Mouse (Mus musculus): ENCODE measurements around the gene Stard13. TPM values are rescaled to one million over a fixed set of nuclear protein-coding genes. Genes with fewer than 3 reads are reported as not detected.
A peak's percentile ranks its signal among the peaks of the same experiment; 100 is the strongest.

Gene Stard13
- polyA plus RNA-seq, 1 experiment from 2014 or later = 3.4 TPM

DNA sequence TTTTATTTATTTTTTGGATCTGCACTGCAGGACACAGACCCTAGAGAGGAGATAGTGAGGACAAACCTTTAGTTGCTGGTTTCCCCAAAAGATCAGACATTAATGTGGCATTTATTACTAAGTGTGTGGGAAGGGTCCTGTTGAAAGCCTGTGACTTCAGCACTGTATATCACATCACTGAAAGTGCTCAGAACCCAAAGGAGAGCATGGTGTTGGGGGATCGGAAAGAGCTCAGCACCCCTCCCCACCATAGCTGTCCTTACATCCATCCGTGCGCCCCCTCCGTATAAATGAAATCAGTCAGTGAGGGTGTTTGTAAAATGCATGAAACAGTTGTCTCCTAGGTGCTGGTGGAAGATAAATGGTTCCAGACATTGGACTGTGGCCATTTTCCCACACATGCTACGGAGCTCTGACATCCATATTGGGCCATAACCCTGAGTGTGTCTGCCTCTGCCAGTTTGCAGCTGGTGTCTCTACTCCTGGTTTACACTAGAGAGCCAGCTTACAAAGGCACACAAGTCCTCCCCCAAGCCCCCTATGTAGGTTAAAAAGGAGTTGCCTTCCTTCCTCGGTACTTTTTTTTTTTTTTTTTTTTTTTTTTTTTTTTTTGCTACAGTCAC, 107.5 kb downstream of the Stard13 start:
- 86% methylated on average over 6 of the region's 6 CpGs for WGBS

DNA sequence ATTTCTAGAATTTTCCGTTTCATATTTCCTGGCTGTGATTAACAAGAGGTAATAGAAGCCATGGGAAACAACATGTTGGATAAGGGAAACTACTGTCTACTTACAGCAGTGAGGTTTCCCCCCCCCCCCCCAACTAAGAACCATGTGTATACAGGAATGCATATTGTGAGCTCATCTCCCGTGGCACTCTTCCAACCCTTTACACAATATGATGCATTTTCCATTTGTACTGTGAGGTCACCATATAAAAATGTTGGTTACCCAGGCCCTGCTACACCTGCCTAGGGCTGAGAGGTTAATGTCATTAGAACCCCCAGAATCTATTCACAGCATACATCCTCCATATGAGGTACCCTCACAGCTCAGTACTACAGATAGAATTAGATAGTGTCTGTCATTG, 115.8 kb downstream of the Stard13 start:
- DNase-seq (ENCODE audit: low spot score) = no peak
- H3K36me3 ChIP-seq = no peaks in the 10 kb centered on the region
- 91% methylated on average over 2 of the region's 2 CpGs for WGBS
- no peaks in the 10 kb centered on the region for H3K4me1 ChIP-seq (replicated peaks)
- H3K9me3 ChIP-seq = no peaks in the 10 kb centered on the region
- H3K4me3 ChIP-seq = no peak overlapping the region
- H3K27ac ChIP-seq = no peak overlapping the region
- H3K27me3 ChIP-seq (ENCODE audit: insufficient read depth, poor library complexity, severe bottlenecking) = no peaks in the 10 kb centered on the region

More for the DNA sequence above, 107.5 kb downstream of the Stard13 start:
- Histone ChIP-seq H3K4me1 (replicated peaks) (0 out of 2 replicates have a peak, but pooled peaks cover 7% of the 10 kb centered on the region), H3K27ac (no peak overlapping the region), H3K36me3 (no peaks in the 10 kb centered on the region), H3K27me3 (ENCODE audit: insufficient read depth, poor library complexity, severe bottlenecking) (no peaks in the 10 kb centered on the region), H3K4me3 (no peak overlapping the region), H3K9me3 (no peaks in the 10 kb centered on the region)
- DNase-seq (ENCODE audit: low spot score) = no peak

DNA sequence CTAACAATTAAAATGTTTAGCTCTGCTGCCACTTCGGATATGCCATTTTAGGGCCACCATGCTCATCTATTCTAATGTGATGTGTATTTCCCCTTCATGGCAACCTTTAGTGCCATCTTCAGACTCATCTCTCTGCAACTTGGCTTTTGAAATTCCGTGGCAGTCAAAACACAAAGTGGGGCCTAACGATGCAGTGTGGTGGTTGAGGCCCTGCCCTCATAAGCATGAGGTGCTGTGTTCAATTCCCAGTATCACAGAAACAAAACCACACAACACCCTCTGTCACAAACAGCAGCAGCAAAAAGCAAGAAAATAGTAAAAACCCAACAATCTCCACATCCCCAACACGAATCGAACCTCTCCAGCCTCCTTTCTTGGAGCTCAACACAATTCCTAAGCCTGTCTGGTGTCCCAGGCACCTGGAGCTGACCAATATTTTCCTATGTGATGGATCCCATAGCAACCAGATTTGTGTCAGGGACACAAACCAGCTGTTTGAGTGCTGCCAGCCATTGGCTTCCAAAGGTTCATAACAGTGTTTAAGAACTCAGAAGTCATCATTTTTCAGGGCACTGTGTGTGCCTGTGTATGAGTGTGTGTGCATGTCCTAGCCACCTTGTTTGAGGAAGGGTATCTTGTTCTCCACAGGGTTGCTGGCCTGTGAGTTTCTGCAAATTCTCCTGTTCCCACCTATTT, 117.3 kb downstream of the Stard13 start:
- H3K27me3 ChIP-seq (ENCODE audit: insufficient read depth, poor library complexity, severe bottlenecking) = no peaks in the 10 kb centered on the region
- no peaks in the 10 kb centered on the region for H3K9me3 ChIP-seq
- WGBS = 89% methylated on average over 5 of the region's 5 CpGs
- no peaks in the 10 kb centered on the region for H3K4me1 ChIP-seq (replicated peaks)
- H3K27ac ChIP-seq = no peak overlapping the region
- DNase-seq (ENCODE audit: low spot score) = no peak
- no peaks in the 10 kb centered on the region for H3K36me3 ChIP-seq
- no peak overlapping the region for H3K4me3 ChIP-seq

DNA sequence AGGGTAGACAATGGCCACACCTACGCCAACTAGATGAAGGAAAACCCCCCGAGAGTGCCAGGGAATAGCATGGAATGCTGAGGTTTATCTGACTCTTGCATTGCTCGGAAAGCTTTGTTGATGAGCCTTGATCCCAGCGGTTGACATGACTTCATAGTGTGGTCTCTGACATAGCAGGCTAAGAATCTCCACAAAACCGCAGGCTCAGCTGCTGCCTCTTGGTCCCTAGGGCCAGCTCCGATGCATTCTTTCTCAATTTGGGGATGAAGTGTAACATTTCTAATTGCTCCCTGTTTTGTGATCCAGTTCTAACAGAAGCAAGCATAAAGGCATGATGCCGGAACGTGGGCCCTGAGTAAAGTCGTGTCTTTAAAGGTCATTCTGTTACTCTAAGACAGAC, 120.9 kb downstream of the Stard13 start:
- H3K27me3 ChIP-seq (ENCODE audit: insufficient read depth, poor library complexity, severe bottlenecking) = no peaks in the 10 kb centered on the region
- 88% methylated on average over 9 of the region's 9 CpGs for WGBS
- H3K4me3 ChIP-seq = no peak overlapping the region

DNA sequence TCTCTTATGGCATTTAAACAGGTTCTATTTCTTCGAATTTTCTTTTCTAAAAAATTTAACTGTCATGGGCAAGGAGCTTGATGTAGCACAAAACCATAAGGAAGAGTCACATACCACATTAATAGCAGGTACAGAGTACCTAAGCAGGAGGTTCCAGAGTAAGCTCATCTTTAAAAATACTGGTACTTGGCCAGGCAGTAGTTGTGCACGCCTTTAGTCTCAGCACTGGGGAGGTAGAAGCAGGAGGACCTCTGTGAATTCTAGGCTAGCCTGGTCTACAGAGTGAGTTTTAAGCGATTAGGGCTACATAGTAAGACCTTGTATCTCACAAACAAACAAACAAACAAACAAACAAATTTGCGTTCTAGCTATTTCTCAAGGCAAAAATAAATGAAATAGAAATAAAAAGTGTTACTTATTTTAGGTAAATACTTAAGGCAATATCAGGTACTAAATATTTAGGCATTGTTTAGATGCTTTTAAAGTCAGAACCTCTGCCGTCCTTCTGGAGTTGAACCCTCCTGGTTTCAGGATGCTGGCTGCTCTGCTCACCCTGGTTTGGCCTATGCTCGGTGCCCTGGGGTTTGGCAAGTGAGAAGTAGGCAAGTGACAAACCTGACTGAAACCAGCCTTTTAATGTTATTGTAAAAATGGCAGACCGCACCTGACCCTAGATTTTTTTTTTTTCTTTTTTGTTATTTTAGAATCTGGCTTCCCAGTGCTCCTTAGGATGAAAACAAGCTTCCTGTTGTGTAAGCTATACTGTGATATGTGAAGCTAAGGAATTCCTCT, 122.4 kb downstream of the Stard13 start:
- H3K27ac ChIP-seq = no peak overlapping the region
- WGBS = 84% methylated on average over 7 of the region's 7 CpGs
- no peaks in the 10 kb centered on the region for H3K36me3 ChIP-seq
- no peaks in the 10 kb centered on the region for H3K27me3 ChIP-seq (ENCODE audit: insufficient read depth, poor library complexity, severe bottlenecking)
- no peak for DNase-seq (ENCODE audit: low spot score)
- H3K9me3 ChIP-seq = no peaks in the 10 kb centered on the region
- H3K4me1 ChIP-seq (replicated peaks) = peaks cover 6% of the 10 kb centered on the region
- no peak overlapping the region for H3K4me3 ChIP-seq

More for the DNA sequence above, 120.9 kb downstream of the Stard13 start:
- no peak overlapping the region for H3K27ac ChIP-seq
- no peaks in the 10 kb centered on the region for H3K9me3 ChIP-seq
- no peaks in the 10 kb centered on the region for H3K36me3 ChIP-seq
- DNase-seq (ENCODE audit: low spot score) = no peak
- H3K4me1 ChIP-seq (replicated peaks) = peaks cover 6% of the 10 kb centered on the region

DNA sequence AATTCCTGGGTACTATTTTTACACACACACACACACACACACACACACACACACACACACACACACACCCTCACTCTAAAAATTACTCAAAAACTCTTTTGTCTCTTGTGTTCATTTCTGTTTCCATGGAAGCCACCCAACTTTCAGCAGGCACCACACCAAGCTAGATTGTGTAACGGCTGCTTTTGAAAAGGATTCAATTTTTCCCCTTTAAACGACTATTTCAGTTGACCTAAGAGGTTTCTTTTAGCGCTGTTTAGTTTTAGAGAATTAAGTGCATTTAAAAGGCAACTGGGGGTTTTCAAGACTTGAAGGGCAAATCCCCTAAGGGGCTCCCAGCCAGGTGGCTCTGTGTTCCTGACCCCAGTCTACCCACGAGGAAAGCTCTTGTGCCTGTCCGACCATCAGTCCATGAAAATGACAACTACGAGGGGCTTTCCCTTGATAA, 123.2 kb downstream of the Stard13 start:
- Histone ChIP-seq H3K4me3 (no peak overlapping the region), H3K36me3 (no peaks in the 10 kb centered on the region), H3K9me3 (no peaks in the 10 kb centered on the region), H3K4me1 (replicated peaks) (peaks cover 6% of the 10 kb centered on the region), H3K27ac (no peak overlapping the region), H3K27me3 (ENCODE audit: insufficient read depth, poor library complexity, severe bottlenecking) (no peaks in the 10 kb centered on the region)
- 66% methylated on average over 6 of the region's 6 CpGs for WGBS
- no peak for DNase-seq (ENCODE audit: low spot score)

DNA sequence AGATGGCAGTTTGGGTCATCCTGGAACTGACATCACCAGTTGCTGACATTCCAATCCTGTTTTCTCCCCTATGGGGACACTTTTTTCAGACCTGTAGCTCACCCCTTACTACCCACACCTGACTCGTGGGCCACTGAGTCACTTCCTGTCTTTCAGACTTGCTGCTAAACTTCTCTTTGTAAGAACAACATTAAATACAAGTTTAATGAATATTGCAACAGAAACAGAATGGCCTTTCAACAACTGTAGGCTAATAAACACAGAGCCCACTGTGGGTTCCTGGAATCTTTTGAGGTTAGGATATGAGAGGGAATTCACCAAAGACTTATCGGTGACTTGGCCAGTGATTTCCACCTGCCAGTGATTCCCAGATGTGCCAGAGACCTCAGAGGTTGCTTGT, 123.8 kb downstream of the Stard13 start:
- no peaks in the 10 kb centered on the region for H3K36me3 ChIP-seq
- H3K27me3 ChIP-seq (ENCODE audit: insufficient read depth, poor library complexity, severe bottlenecking) = no peaks in the 10 kb centered on the region
- WGBS = 85% methylated on average over 2 of the region's 2 CpGs
- H3K9me3 ChIP-seq = no peaks in the 10 kb centered on the region
- H3K4me3 ChIP-seq = no peak overlapping the region
- H3K4me1 ChIP-seq (replicated peaks) = peaks cover 7% of the 10 kb centered on the region
- DNase-seq (ENCODE audit: low spot score) = no peak
- H3K27ac ChIP-seq = no peak overlapping the region

DNA sequence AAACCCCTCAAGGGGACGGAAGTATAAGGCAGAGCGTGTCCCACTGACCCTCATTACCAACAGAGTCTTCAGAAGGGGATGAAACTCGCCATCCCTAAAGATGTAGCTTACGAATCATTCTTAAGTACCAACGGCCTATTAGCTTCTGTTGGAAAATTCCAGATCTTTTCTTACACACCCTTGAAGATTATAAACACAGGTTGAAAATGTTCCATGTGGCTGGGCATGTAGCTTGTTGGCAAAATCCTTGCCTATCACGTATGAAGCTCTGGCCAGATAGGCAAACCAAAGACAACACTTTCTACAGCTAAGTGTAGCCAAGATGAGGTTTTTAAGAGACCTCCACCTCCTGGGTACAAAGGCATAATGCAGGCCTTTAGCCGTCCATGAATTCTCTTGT, 124.7 kb downstream of the Stard13 start:
- no peak overlapping the region for H3K27ac ChIP-seq
- no peaks in the 10 kb centered on the region for H3K9me3 ChIP-seq
- WGBS = 81% methylated on average over 7 of the region's 7 CpGs
- H3K4me1 ChIP-seq (replicated peaks) = peaks cover 13% of the 10 kb centered on the region
- no peak overlapping the region for H3K4me3 ChIP-seq
- no peaks in the 10 kb centered on the region for H3K36me3 ChIP-seq
- no peak for DNase-seq (ENCODE audit: low spot score)
- H3K27me3 ChIP-seq (ENCODE audit: insufficient read depth, poor library complexity, severe bottlenecking) = no peaks in the 10 kb centered on the region

DNA sequence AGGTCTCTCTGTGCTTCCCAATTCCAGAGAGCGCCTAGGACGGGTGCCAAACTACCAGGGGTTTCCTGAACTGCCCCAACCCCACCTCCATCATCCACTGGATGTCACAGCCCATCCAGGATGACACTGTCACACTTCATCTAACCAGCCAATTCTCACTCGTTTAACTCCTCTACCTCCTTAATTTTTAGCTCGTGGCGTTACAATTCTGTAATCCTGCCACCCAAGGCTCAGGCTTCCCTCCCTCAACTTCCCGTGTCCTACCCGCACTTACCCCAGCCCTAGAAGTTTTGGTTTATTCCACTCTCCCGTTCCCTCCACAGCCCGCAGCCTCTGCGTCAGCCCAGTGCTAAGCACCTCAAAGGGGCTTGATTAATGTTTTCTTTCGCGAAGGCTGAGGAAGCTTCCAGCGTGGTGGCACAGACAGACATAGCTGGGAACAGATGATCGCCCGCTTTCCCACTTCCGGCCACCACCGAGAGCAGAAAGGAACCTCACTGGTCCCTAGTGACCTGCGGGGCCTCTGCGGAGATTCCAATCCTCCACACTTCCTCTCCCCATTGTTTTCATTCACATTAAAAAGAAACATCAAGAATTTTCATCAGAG, 125.2 kb downstream of the Stard13 start:
- H3K36me3 ChIP-seq = no peaks in the 10 kb centered on the region
- peaks cover 13% of the 10 kb centered on the region for H3K4me1 ChIP-seq (replicated peaks)
- DNase-seq (ENCODE audit: low spot score) = no peak
- WGBS = 62% methylated on average over 19 of the region's 19 CpGs
- H3K27ac ChIP-seq = peak overlapping the region; percentile 37
- H3K4me3 ChIP-seq = no peak overlapping the region; the same call in 1 of the 2 replicates
- H3K27me3 ChIP-seq (ENCODE audit: insufficient read depth, poor library complexity, severe bottlenecking) = no peaks in the 10 kb centered on the region
- no peaks in the 10 kb centered on the region for H3K9me3 ChIP-seq

DNA sequence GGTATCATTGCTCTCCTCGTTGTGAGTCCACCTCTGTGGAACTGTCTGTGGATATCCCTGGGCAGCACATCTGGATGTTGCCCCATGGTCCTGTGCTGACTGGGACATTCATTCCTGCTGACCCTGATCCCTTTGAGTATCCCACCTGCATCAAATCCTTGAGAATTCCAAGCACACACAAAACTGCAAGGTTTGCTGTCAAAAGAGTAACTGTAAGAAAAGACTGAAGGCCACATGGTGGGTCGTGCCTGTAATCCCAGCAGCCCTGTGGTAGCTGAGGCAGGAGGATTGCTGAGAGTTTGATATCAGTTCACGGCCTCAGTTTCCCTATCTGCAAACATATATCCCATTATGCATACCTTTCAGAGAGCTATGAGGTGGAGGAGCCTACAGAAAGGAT, 126.8 kb downstream of the Stard13 start:
- DNase-seq (ENCODE audit: low spot score) = no peak
- 90% methylated on average over 3 of the region's 3 CpGs for WGBS
- Histone ChIP-seq H3K27ac (no peak overlapping the region), H3K27me3 (ENCODE audit: insufficient read depth, poor library complexity, severe bottlenecking) (no peaks in the 10 kb centered on the region), H3K4me3 (no peak overlapping the region), H3K4me1 (replicated peaks) (peaks cover 13% of the 10 kb centered on the region), H3K36me3 (no peaks in the 10 kb centered on the region), H3K9me3 (peaks cover 3% of the 10 kb centered on the region; the same call in 1 of the 2 replicates)

DNA sequence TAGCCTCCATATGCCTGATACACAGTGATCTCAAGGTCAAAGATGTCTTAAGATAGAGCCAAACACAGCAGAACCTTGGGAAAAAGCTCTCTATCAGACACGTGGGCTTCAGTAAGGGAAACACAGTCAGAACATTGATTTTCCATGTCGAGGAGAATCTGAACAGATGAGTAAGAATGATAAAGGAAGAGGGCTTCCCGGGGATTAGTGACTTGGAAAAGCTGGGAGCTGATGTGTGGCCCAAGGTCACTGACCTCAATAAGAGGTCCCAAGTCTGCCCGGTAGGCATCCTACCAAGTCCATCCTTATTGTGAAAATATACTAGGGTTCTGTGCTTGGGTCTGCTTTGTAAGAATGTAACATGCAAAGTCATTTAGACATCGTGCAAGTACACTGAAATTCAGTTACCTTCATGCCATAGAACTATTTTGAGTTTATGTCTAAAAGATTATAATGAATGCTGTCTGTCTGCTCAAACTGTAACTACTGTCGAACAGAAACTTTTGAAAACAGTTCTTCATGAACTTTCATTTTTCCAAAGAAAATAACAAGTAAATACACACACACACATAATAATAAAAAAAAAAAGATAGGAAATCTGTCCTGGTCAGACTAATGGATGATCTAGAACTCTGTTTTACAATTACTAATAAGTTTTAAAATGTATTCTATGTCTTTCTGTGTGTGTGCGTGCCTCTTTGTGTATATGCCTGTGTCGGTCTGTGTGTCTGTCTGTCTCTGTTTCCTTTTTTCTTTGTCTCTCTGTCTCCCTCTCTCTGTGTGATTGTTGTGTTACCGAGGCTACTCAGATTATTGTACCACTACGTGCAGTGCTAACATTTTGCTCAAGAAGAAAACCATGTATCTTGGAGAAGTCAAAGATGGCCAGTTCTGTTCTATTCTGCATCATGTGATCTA, 128.3 kb downstream of the Stard13 start:
- Histone ChIP-seq H3K36me3 (no peaks in the 10 kb centered on the region), H3K27me3 (ENCODE audit: insufficient read depth, poor library complexity, severe bottlenecking) (no peaks in the 10 kb centered on the region), H3K4me3 (no peak overlapping the region), H3K27ac (no peak overlapping the region), H3K4me1 (replicated peaks) (peaks cover 13% of the 10 kb centered on the region), H3K9me3 (peaks cover 3% of the 10 kb centered on the region; the same call in 1 of the 2 replicates)
- 81% methylated on average over 10 of the region's 10 CpGs for WGBS
- no peak for DNase-seq (ENCODE audit: low spot score)
